25 mouse cellular contexts compared by ENCODE assay signal in the genomic region with DNA sequence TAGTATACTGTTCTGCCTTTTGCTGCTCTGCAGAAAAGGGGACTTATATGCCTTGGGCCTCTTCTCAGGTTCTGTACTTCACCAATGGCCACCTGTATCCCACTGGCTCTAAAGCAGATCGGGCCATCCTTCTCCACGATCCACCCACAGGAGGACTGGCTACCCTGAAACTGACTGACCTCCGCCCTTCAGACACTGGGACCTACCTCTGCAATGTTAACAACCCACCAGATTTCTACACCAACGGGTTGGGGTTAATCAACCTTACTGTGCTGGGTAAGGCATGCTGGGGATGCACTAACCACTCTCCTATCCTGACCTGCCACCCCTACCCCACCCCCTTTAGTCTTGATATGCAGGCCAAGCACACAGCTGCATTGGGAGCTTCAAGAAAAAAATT. TPM values are rescaled to one million over a fixed set of nuclear protein-coding genes. Genes with fewer than 3 reads are reported as not detected.
A peak's percentile ranks its signal among the peaks of the same experiment; 100 is the strongest.
DNase-seq lines count a peak whose midpoint lies in the region; ATAC-seq and TF ChIP-seq lines count a peak whose summit lies in the region.
"Had no signal": no experiment of that assay in that cellular context is flagged by ENCODE, and none has a peak within 500 bp of the region (broad histone marks: within the 10 kb centered on the region; RNA-seq: fewer than 3 reads in every experiment).

No protein-coding gene starts in this region.

- H3K27ac ChIP-seq in heart, postnatal 0 days (ENCODE audit: low read depth) = peak overlapping the region; percentile 36; the same call in 1 of the 2 replicates
- no peak overlapping the region for H3K27ac ChIP-seq in heart, embryonic 10.5 days
- H3K27ac ChIP-seq in lung, embryonic 16.5 days (ENCODE audit: low read length) = peak overlapping the region; percentile 72
- H3K27ac ChIP-seq in stomach, postnatal 0 days (replicated peaks) = peak overlapping the region; percentile 84; the same call in 1 of the 2 replicates
- H3K27ac ChIP-seq: embryonic facial prominence, embryonic 12.5 days; hindbrain, postnatal 0 days; limb, embryonic 10.5 days; liver, embryonic 15.5 days; midbrain, embryonic 10.5 days had no signal

- peaks cover 9% of the 10 kb centered on the region for H3K4me1 ChIP-seq in heart, postnatal 0 days (ENCODE audit: control insufficient read depth, insufficient read depth)
- H3K4me1 ChIP-seq in heart, embryonic 10.5 days = peaks cover 38% of the 10 kb centered on the region
- H3K4me1 ChIP-seq in lung, embryonic 16.5 days (replicated peaks; ENCODE audit: control insufficient read depth, insufficient read depth, low read length) = peaks cover 25% of the 10 kb centered on the region
- peaks cover 30% of the 10 kb centered on the region for H3K4me1 ChIP-seq in lung, adult 2 months (ENCODE audit: control insufficient read depth, insufficient read depth, low read length)
- H3K4me1 ChIP-seq in stomach, postnatal 0 days (replicated peaks; ENCODE audit: control insufficient read depth, insufficient read depth) = 0 out of 2 replicates have a peak, but pooled peaks cover 2% of the 10 kb centered on the region

- no peak for DNase-seq in frontal cortex, postnatal 36 days (ENCODE audit: low spot score in 2 of 2)
- DNase-seq in heart, postnatal 0 days (ENCODE audit: low spot score) = no peak
- no peak for DNase-seq in heart, embryonic 10.5 days (ENCODE audit: low spot score)
- no peak for DNase-seq in lung, adult 2 months
- no peak for DNase-seq in stomach, postnatal 0 days (ENCODE audit: low spot score)
- DNase-seq: adrenal gland, adult 2 months; cerebellum, adult 18-20 months; cerebellum, postnatal 14 days; forebrain, postnatal 0 days; heart, postnatal 14 days; kidney, postnatal 25 days; liver; right cerebral cortex, postnatal 4 days; thymus, postnatal 14 days had no signal

- H3K36me3 ChIP-seq in heart, postnatal 0 days (replicated peaks; ENCODE audit: control insufficient read depth, insufficient read depth, low read length) = 0 out of 2 replicates have a peak, but pooled peaks cover 4% of the 10 kb centered on the region
- no peaks in the 10 kb centered on the region; the same call in 1 of the 2 replicates for H3K36me3 ChIP-seq in heart, embryonic 10.5 days
- no peaks in the 10 kb centered on the region for H3K36me3 ChIP-seq in lung, embryonic 16.5 days (ENCODE audit: control insufficient read depth, insufficient read depth, low read length)
- no peaks in the 10 kb centered on the region for H3K36me3 ChIP-seq in stomach, postnatal 0 days (ENCODE audit: control insufficient read depth, insufficient read depth, low read length)
- H3K36me3 ChIP-seq: embryonic facial prominence, embryonic 12.5 days; limb, embryonic 10.5 days; liver, embryonic 15.5 days; midbrain, embryonic 10.5 days had no signal

- H3K4me3 ChIP-seq in heart, postnatal 0 days (ENCODE audit: low read depth, low read length) = no peak overlapping the region
- H3K4me3 ChIP-seq in heart, embryonic 10.5 days = no peak overlapping the region
- H3K4me3 ChIP-seq in lung, embryonic 16.5 days (ENCODE audit: low read length) = no peak overlapping the region
- no peak overlapping the region for H3K4me3 ChIP-seq in lung, adult 2 months (replicated peaks; ENCODE audit: extremely low read depth, low read depth, low read length)
- peak overlapping the region; percentile 39; the same call in 1 of the 2 replicates for H3K4me3 ChIP-seq in stomach, postnatal 0 days (ENCODE audit: low read depth, low read length)
- H3K4me3 ChIP-seq: embryonic facial prominence, embryonic 12.5 days; limb, embryonic 10.5 days; liver, embryonic 15.5 days; midbrain, embryonic 10.5 days had no signal

- TF ChIP-seq POLR2A in lung, adult 2 months (IDR thresholded peaks at IDR 0.05; ENCODE audit: borderline replicate concordance, extremely low read depth, low read depth, low read length) = no peak

- no peak for TF ChIP-seq EP300 in heart, postnatal 0 days (IDR thresholded peaks at IDR 0.05; ENCODE audit: low read depth)
- no peak for TF ChIP-seq EP300 in stomach, postnatal 0 days (optimal IDR thresholded peaks at IDR 0.05)

- no peak overlapping the region for H3K4me2 ChIP-seq in heart, postnatal 0 days (ENCODE audit: low read depth, low read length)
- peak overlapping the region; percentile 42 for H3K4me2 ChIP-seq in lung, embryonic 16.5 days (ENCODE audit: low read depth, low read length)
- H3K4me2 ChIP-seq in stomach, postnatal 0 days (replicated peaks; ENCODE audit: low read depth) = peak overlapping the region; percentile 46
- H3K4me2 ChIP-seq: embryonic facial prominence, embryonic 12.5 days; liver, embryonic 15.5 days had no signal

- H3K9ac ChIP-seq in heart, postnatal 0 days (replicated peaks; ENCODE audit: low read depth, low read length) = no peak overlapping the region
- H3K9ac ChIP-seq in lung, embryonic 16.5 days (ENCODE audit: low read length) = no peak overlapping the region
- peak overlapping the region; percentile 54 for H3K9ac ChIP-seq in stomach, postnatal 0 days (ENCODE audit: low read length)
- H3K9ac ChIP-seq: embryonic facial prominence, embryonic 12.5 days; forebrain, postnatal 0 days; liver, embryonic 15.5 days had no signal

- 0 out of 2 replicates have a peak, but pooled peaks cover under 1% of the 10 kb centered on the region for H3K27me3 ChIP-seq in heart, postnatal 0 days (ENCODE audit: control insufficient read depth, insufficient read depth, low read length)
- peaks cover 37% of the 10 kb centered on the region for H3K27me3 ChIP-seq in heart, embryonic 10.5 days (ENCODE audit: insufficient read depth, poor library complexity, severe bottlenecking)
- H3K27me3 ChIP-seq in lung, embryonic 16.5 days (ENCODE audit: control insufficient read depth, insufficient read depth, low read depth, low read length) = no peaks in the 10 kb centered on the region
- no peaks in the 10 kb centered on the region for H3K27me3 ChIP-seq in stomach, postnatal 0 days (ENCODE audit: control insufficient read depth, insufficient read depth, low read length)

- H3K9me3 ChIP-seq in heart, postnatal 0 days (replicated peaks; ENCODE audit: control insufficient read depth, low read length) = no peaks in the 10 kb centered on the region
- H3K9me3 ChIP-seq in heart, embryonic 10.5 days = no peaks in the 10 kb centered on the region
- no peaks in the 10 kb centered on the region for H3K9me3 ChIP-seq in lung, embryonic 16.5 days (ENCODE audit: control insufficient read depth, low read length)
- no peaks in the 10 kb centered on the region for H3K9me3 ChIP-seq in stomach, postnatal 0 days (ENCODE audit: control insufficient read depth, low read length)
- H3K9me3 ChIP-seq: embryonic facial prominence, embryonic 12.5 days; limb, embryonic 10.5 days; liver, embryonic 15.5 days; midbrain, embryonic 10.5 days had no signal

- no peak for TF ChIP-seq CTCF in heart, postnatal 0 days (IDR thresholded peaks at IDR 0.05; ENCODE audit: low read depth)
- no peak for TF ChIP-seq CTCF in lung, adult 2 months (IDR thresholded peaks at IDR 0.05; ENCODE audit: insufficient read depth, low read length)
- no peak for TF ChIP-seq CTCF in stomach, postnatal 0 days (IDR thresholded peaks at IDR 0.05; ENCODE audit: low read depth)

- ATAC-seq in frontal cortex, adult (ENCODE audit: low TSS enrichment) = peak; percentile 1; the same call in 1 of the 2 replicates
- ATAC-seq in heart, postnatal 0 days (ENCODE audit: insufficient read depth, low read depth) = no peak
- no peak for ATAC-seq in lung, embryonic 16.5 days (ENCODE audit: low read depth)
- ATAC-seq in stomach, postnatal 0 days (ENCODE audit: low FRiP score, low TSS enrichment) = no peak
- ATAC-seq in CD4-positive, CD25-positive, alpha-beta regulatory T cell, adult 4 months = no peak
- ATAC-seq: forebrain, postnatal 0 days; hindbrain, postnatal 0 days; intestine, embryonic 16.5 days; midbrain, embryonic 16.5 days had no signal

- WGBS in heart, postnatal 0 days = 80% methylated on average over 4 of the region's 4 CpGs
- 88% methylated on average over 4 of the region's 4 CpGs for WGBS in heart, embryonic 10.5 days
- WGBS in lung, embryonic 16.5 days = 84% methylated on average over 4 of the region's 4 CpGs
- 74% methylated on average over 4 of the region's 4 CpGs for WGBS in lung, adult 2 months
- WGBS in stomach, postnatal 0 days = 80% methylated on average over 4 of the region's 4 CpGs

RNA-seq across cellular contexts. Expression of gene Vsig2, which starts 1.2 kb away (rescaled TPM):
- 17.2 TPM in 1 of 2 replicates, not detected in the other for total RNA-seq in heart, postnatal 0 days (2014; rRNA removed; ENCODE audit: low replicate concordance)
- polyA plus RNA-seq in heart, postnatal 0 days (2015; fragmentation: Nextera tagmentation; extraction: Ambion mirVana) = 1.4 and 1.5 TPM in 2 replicates
- 0.75 and 0.77 TPM in 2 replicates for polyA plus RNA-seq in heart, embryonic 10.5 days (2016; fragmentation: Nextera tagmentation; extraction: Ambion mirVana)
- polyA plus RNA-seq in lung, embryonic 16.5 days (2015; fragmentation: Nextera tagmentation; extraction: Ambion mirVana) = 40.2 and 46.8 TPM in 2 replicates
- 60.7 and 63.3 TPM in 2 replicates for polyA plus RNA-seq in lung, adult 2 months (2012; rRNA removed)
- polyA plus RNA-seq in stomach, postnatal 0 days (2015; fragmentation: Nextera tagmentation; extraction: Ambion mirVana) = 350 and 369 TPM in 2 replicates
- not detected for polyA plus RNA-seq in CD4-positive, CD25-positive, alpha-beta regulatory T cell, adult 4 months (2017; shearing (Covaris generic))
- total RNA-seq: MEL had no signal

RNA-seq across cellular contexts. Expression of gene Esam, which starts 12.3 kb away (rescaled TPM):
- total RNA-seq in heart, postnatal 0 days (2014; rRNA removed; ENCODE audit: low replicate concordance) = 115 and 117 TPM in 2 replicates
- polyA plus RNA-seq in heart, postnatal 0 days (2015; fragmentation: Nextera tagmentation; extraction: Ambion mirVana) = 82.6 and 83.4 TPM in 2 replicates
- 43.7 and 52.2 TPM in 2 replicates for polyA plus RNA-seq in heart, embryonic 10.5 days (2016; fragmentation: Nextera tagmentation; extraction: Ambion mirVana)
- polyA plus RNA-seq in lung, embryonic 16.5 days (2015; fragmentation: Nextera tagmentation; extraction: Ambion mirVana) = 184 and 194 TPM in 2 replicates
- 229 and 240 TPM in 2 replicates for polyA plus RNA-seq in lung, adult 2 months (2012; rRNA removed)
- 28.2 and 30.5 TPM in 2 replicates for polyA plus RNA-seq in stomach, postnatal 0 days (2015; fragmentation: Nextera tagmentation; extraction: Ambion mirVana)
- polyA plus RNA-seq in CD4-positive, CD25-positive, alpha-beta regulatory T cell, adult 4 months (2017; shearing (Covaris generic)) = not detected

RNA-seq across cellular contexts. Expression of gene Nrgn, which starts 12.5 kb away (rescaled TPM):
- total RNA-seq in heart, postnatal 0 days (2014; rRNA removed; ENCODE audit: low replicate concordance) = not detected in 2 replicates
- 2.0 and 2.3 TPM in 2 replicates for polyA plus RNA-seq in heart, postnatal 0 days (2015; fragmentation: Nextera tagmentation; extraction: Ambion mirVana)
- 4.4 and 5.7 TPM in 2 replicates for polyA plus RNA-seq in heart, embryonic 10.5 days (2016; fragmentation: Nextera tagmentation; extraction: Ambion mirVana)
- polyA plus RNA-seq in lung, embryonic 16.5 days (2015; fragmentation: Nextera tagmentation; extraction: Ambion mirVana) = 4.7 and 9.0 TPM in 2 replicates
- polyA plus RNA-seq in lung, adult 2 months (2012; rRNA removed) = 19.8 and 20.2 TPM in 2 replicates
- 2.3 and 2.6 TPM in 2 replicates for polyA plus RNA-seq in stomach, postnatal 0 days (2015; fragmentation: Nextera tagmentation; extraction: Ambion mirVana)
- under 1 TPM; 0.51 to 0.86 TPM for polyA plus RNA-seq in CD4-positive, CD25-positive, alpha-beta regulatory T cell, adult 4 months (2017; shearing (Covaris generic))

RNA-seq across cellular contexts. Expression of gene Siae, which starts 15.3 kb away (rescaled TPM):
- total RNA-seq in heart, postnatal 0 days (2014; rRNA removed; ENCODE audit: low replicate concordance) = 5.4 and 5.8 TPM in 2 replicates
- polyA plus RNA-seq in heart, postnatal 0 days (2015; fragmentation: Nextera tagmentation; extraction: Ambion mirVana) = 6.4 and 9.3 TPM in 2 replicates
- 7.6 and 10.0 TPM in 2 replicates for polyA plus RNA-seq in heart, embryonic 10.5 days (2016; fragmentation: Nextera tagmentation; extraction: Ambion mirVana)
- 14.9 and 15.3 TPM in 2 replicates for polyA plus RNA-seq in lung, embryonic 16.5 days (2015; fragmentation: Nextera tagmentation; extraction: Ambion mirVana)
- polyA plus RNA-seq in lung, adult 2 months (2012; rRNA removed) = 6.2 and 9.3 TPM in 2 replicates
- 6.9 and 7.7 TPM in 2 replicates for polyA plus RNA-seq in stomach, postnatal 0 days (2015; fragmentation: Nextera tagmentation; extraction: Ambion mirVana)
- 10 to 100 TPM; 17.2 to 17.7 TPM for polyA plus RNA-seq in CD4-positive, CD25-positive, alpha-beta regulatory T cell, adult 4 months (2017; shearing (Covaris generic))

RNA-seq across cellular contexts. Expression of gene Msantd2, which starts 51.1 kb away (rescaled TPM):
- total RNA-seq in heart, postnatal 0 days (2014; rRNA removed; ENCODE audit: low replicate concordance) = 3.8 and 5.3 TPM in 2 replicates
- 5.8 and 6.4 TPM in 2 replicates for polyA plus RNA-seq in heart, postnatal 0 days (2015; fragmentation: Nextera tagmentation; extraction: Ambion mirVana)
- polyA plus RNA-seq in heart, embryonic 10.5 days (2016; fragmentation: Nextera tagmentation; extraction: Ambion mirVana) = 17.9 and 23.8 TPM in 2 replicates
- 22.0 and 25.0 TPM in 2 replicates for polyA plus RNA-seq in lung, embryonic 16.5 days (2015; fragmentation: Nextera tagmentation; extraction: Ambion mirVana)
- 22.9 and 28.5 TPM in 2 replicates for polyA plus RNA-seq in lung, adult 2 months (2012; rRNA removed)
- polyA plus RNA-seq in stomach, postnatal 0 days (2015; fragmentation: Nextera tagmentation; extraction: Ambion mirVana) = 7.5 TPM in 2 replicates
- 10 to 100 TPM in 1 of 2 experiments, 1 to 10 TPM in 1; 8.3 to 13.7 TPM for polyA plus RNA-seq in CD4-positive, CD25-positive, alpha-beta regulatory T cell, adult 4 months (2017; shearing (Covaris generic))

Comparison
In these comparisons a context has a peak if more than half of its experiments do, and no peak if none do; other contexts are left out.
1. RNA of gene Vsig2, which starts 1.2 kb away (polyA plus RNA-seq): 350 to 369 TPM in stomach, postnatal 0 days, 60.7 to 63.3 TPM in lung, adult 2 months and 40.2 to 46.8 TPM in lung, embryonic 16.5 days; 1.4 to 1.5 TPM in heart, postnatal 0 days, 0.75 to 0.77 TPM in heart, embryonic 10.5 days and not detected in CD4-positive, CD25-positive, alpha-beta regulatory T cell, adult 4 months; every median in the first group is over 10 times any median in the second.
2. RNA of gene Esam, which starts 12.3 kb away (polyA plus RNA-seq): 229 to 240 TPM in lung, adult 2 months, 184 to 194 TPM in lung, embryonic 16.5 days, 82.6 to 83.4 TPM in heart, postnatal 0 days, 43.7 to 52.2 TPM in heart, embryonic 10.5 days and 28.2 to 30.5 TPM in stomach, postnatal 0 days; not detected in CD4-positive, CD25-positive, alpha-beta regulatory T cell, adult 4 months; every median in the first group is over 10 times any median in the second.